Mouse (Mus musculus) heart, adult 2 months (tissue): Measurements from ENCODE around the gene Zfp1.

Experiments used
- EP300 ChIP-seq: fragments of 200-500 bp; IDR thresholded peaks from 2 replicates; pipeline ENCODE4 v1.6.1; 2011; ENCODE audit warnings: low read depth, low read length, control low read depth; ENCODE audit not compliant: insufficient read depth
- POLR2A ChIP-seq: fragments of 200-500 bp; IDR thresholded peaks from 2 replicates; pipeline ENCODE4 v1.6.1; 2011; ENCODE audit warnings: mild to moderate bottlenecking, low read depth, low read length, control low read depth; ENCODE audit not compliant: insufficient read depth

- TF ChIP-seq POLR2A: no peak
- no peak for TF ChIP-seq EP300
These were observed 2.1 kb upstream of the Zfp1 start for GRCm38 (mm10) chr8:111641064-111641463.
